Mouse (Mus musculus) G1E (cell line): ENCODE results near the gene Ankrd17. TPM values are rescaled to one million over a fixed set of nuclear protein-coding genes. Genes with fewer than 3 reads are reported as not detected.

ENCODE experiments used
- ATAC-seq: 2 replicates; pipeline ENCODE4 v1.8.0; 2016; ENCODE audit warnings: mild to moderate bottlenecking; ENCODE audit not compliant: insufficient number of reproducible peaks, poor library complexity, low FRiP score, severe bottlenecking; ENCODE audit errors: extremely low read depth
- DNase-seq: peaks from one replicate; pipeline ENCODE4 v3.0.0; 2012; ENCODE audit warnings: low spot score
- H3K27me3 ChIP-seq: 2 replicates; pipeline ENCODE4 v1.6.1; 2012; ENCODE audit warnings: mild to moderate bottlenecking, low read length, inconsistent platforms; ENCODE audit not compliant: insufficient read depth
- H3K36me3 ChIP-seq: replicated peaks from 2 replicates; pipeline ENCODE3; 2012; ENCODE audit warnings: mild to moderate bottlenecking, inconsistent platforms
- H3K4me1 ChIP-seq: 2 replicates; pipeline ENCODE4 v1.6.1; 2012; ENCODE audit warnings: low read depth, low read length, inconsistent platforms, mixed read lengths; ENCODE audit not compliant: insufficient read depth
- H3K4me3 ChIP-seq: 2 replicates; pipeline ENCODE4 v1.5.1; 2012; ENCODE audit warnings: low read depth, mild to moderate bottlenecking, inconsistent platforms, low read length, moderate library complexity, mixed read lengths
- H3K9me3 ChIP-seq: replicated peaks from 2 replicates; pipeline ENCODE4 v1.6.1; 2012; ENCODE audit warnings: inconsistent platforms
- CTCF ChIP-seq: IDR thresholded peaks from 2 replicates; pipeline ENCODE4 v1.5.1; 2012; ENCODE audit warnings: low read depth, low read length, inconsistent platforms, mixed read lengths
- GATA1 ChIP-seq: IDR thresholded peaks from 2 replicates; pipeline ENCODE4 v1.6.1; 2012; ENCODE audit warnings: borderline replicate concordance, low read length, inconsistent platforms, mixed read lengths
- GATA2 ChIP-seq: IDR thresholded peaks from 2 replicates; pipeline ENCODE4 v1.6.1; 2012; ENCODE audit warnings: low read depth, low read length, inconsistent platforms, borderline replicate concordance
- POLR2AphosphoS5 ChIP-seq: IDR thresholded peaks from 2 replicates; pipeline ENCODE4 v1.6.1; 2012; ENCODE audit warnings: low read depth, low read length, inconsistent platforms; ENCODE audit not compliant: insufficient replicate concordance
- TAL1 ChIP-seq: conservative IDR thresholded peaks from 2 replicates; pipeline ENCODE4 v1.6.1; 2012; ENCODE audit warnings: low read depth, low read length, inconsistent platforms, mixed read lengths
- polyA plus RNA-seq: library from polyadenylated mRNA; stranded (reverse); fragments of >175 nt; gene quantifications from 2 replicates; pipeline ENCODE4 v1.2.3, GENCODE M21; 2012
- total RNA-seq, 2 experiments: library from RNA; stranded (forward) in 1 of 2; stranded (reverse) in 1 of 2; fragments of 200-1000 nt in 1 of 2; fragments of >200 nt in 1 of 2; fragmentation: Nextera tagmentation in 1 of 2; gene quantifications; 2 replicates each; pipeline ENCODE4 v1.2.3; 2014 to 2017

The Ankrd17 gene
- total and polyA plus RNA-seq, 3 experiments = 17.5 to 182 (median 97.9) TPM

DNA sequence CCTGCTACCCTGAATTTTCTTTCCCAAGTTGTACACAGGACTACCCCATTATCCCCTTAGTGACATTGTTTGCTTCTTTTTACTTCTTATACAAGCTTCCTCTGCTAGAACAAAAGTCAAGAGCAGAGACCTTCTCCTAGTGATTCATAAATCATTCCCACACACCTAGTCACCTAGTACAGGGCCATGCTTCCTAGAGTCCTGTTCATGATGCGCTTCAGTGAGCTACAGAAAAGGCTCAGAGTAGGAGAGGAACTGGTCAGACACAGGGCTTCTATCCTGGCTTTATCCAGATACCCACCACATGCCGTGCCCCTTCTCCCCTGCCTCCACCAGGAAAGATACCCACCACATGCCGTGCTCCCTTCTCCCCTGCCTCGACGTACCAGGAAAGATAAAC lies 187.3 kb downstream of the Ankrd17 start:
- TF ChIP-seq GATA1 (no peak), CTCF (no peak), GATA2 (no peak), TAL1 (no peak)
- DNase-seq (no peak), ATAC-seq (no peak)
- H3K9me3 ChIP-seq = no peaks in the 10 kb centered on the region
- no peak overlapping the region for H3K4me3 ChIP-seq
- no peaks in the 10 kb centered on the region for H3K4me1 ChIP-seq
- H3K36me3 ChIP-seq = no peaks in the 10 kb centered on the region
- H3K27me3 ChIP-seq = no peaks in the 10 kb centered on the region

GRCm38 (mm10) chr5:90178116-90178515 lies 188.3 kb downstream of the Ankrd17 start:
- no peaks in the 10 kb centered on the region for H3K27me3 ChIP-seq
- TF ChIP-seq TAL1 = no peak
- no peak for TF ChIP-seq GATA2
- no peak for TF ChIP-seq GATA1
- TF ChIP-seq POLR2AphosphoS5 = no peak
- TF ChIP-seq CTCF = no peak
- no peak overlapping the region for H3K4me3 ChIP-seq
- H3K36me3 ChIP-seq = no peaks in the 10 kb centered on the region
- ATAC-seq (no peak), DNase-seq (no peak)
- H3K9me3 ChIP-seq = no peaks in the 10 kb centered on the region
- no peaks in the 10 kb centered on the region for H3K4me1 ChIP-seq

Other genes with a start within 250 kb of the Ankrd17 start
- 58.3 and 62.8 TPM in 2 replicates for gene Cox18, start 142.6 kb downstream of the Ankrd17 start, total RNA-seq (2014; fragmentation: Nextera tagmentation)
- gene Cox18, start 142.6 kb downstream of the Ankrd17 start, total RNA-seq (2017) = 25.9 and 27.9 TPM in 2 replicates
- 66.0 and 67.9 TPM in 2 replicates for gene Cox18, start 142.6 kb downstream of the Ankrd17 start, polyA plus RNA-seq
- 8.3 and 15.5 TPM in 2 replicates for gene Gm9958, start 627 bp upstream of the Ankrd17 start, total RNA-seq (2014; fragmentation: Nextera tagmentation)
- gene Gm9958, start 627 bp upstream of the Ankrd17 start, total RNA-seq (2017) = 4.3 and 4.4 TPM in 2 replicates
- 0.13 and 0.25 TPM in 2 replicates for gene Gm9958, start 627 bp upstream of the Ankrd17 start, polyA plus RNA-seq
- gene Alb, start 94.3 kb upstream of the Ankrd17 start, total RNA-seq (2014; fragmentation: Nextera tagmentation) = not detected in 2 replicates
- gene Alb, start 94.3 kb upstream of the Ankrd17 start, total RNA-seq (2017) = 0.17 TPM in 1 of 2 replicates, not detected in the other
- not detected in 2 replicates for gene Alb, start 94.3 kb upstream of the Ankrd17 start, polyA plus RNA-seq
- gene Afp, start 124.2 kb upstream of the Ankrd17 start, total RNA-seq (2014; fragmentation: Nextera tagmentation) = not detected in 2 replicates
- gene Afp, start 124.2 kb upstream of the Ankrd17 start, total RNA-seq (2017) = 1.7 TPM in 2 replicates
- gene Afp, start 124.2 kb upstream of the Ankrd17 start, polyA plus RNA-seq = not detected in 2 replicates
- gene Afm, start 152.4 kb upstream of the Ankrd17 start, total RNA-seq (2014; fragmentation: Nextera tagmentation) = not detected in 2 replicates
- 0.06 TPM in 1 of 2 replicates, not detected in the other for gene Afm, start 152.4 kb upstream of the Ankrd17 start, total RNA-seq (2017)
- gene Afm, start 152.4 kb upstream of the Ankrd17 start, polyA plus RNA-seq = not detected in 2 replicates
- gene 5830473C10Rik, start 194.5 kb upstream of the Ankrd17 start, total RNA-seq (2014; fragmentation: Nextera tagmentation) = not detected in 2 replicates
- gene 5830473C10Rik, start 194.5 kb upstream of the Ankrd17 start, total RNA-seq (2017) = 0.12 TPM in 1 of 2 replicates, not detected in the other
- gene 5830473C10Rik, start 194.5 kb upstream of the Ankrd17 start, polyA plus RNA-seq = not detected in 2 replicates